Mouse (Mus musculus): ENCODE data around the gene Rps15.
"Not testable (repeated sequence)": the region's sequence is repeated elsewhere in the genome, so short reads cannot be mapped to it uniquely, and the experiment has no call there.

Rps15 gene

DNA sequence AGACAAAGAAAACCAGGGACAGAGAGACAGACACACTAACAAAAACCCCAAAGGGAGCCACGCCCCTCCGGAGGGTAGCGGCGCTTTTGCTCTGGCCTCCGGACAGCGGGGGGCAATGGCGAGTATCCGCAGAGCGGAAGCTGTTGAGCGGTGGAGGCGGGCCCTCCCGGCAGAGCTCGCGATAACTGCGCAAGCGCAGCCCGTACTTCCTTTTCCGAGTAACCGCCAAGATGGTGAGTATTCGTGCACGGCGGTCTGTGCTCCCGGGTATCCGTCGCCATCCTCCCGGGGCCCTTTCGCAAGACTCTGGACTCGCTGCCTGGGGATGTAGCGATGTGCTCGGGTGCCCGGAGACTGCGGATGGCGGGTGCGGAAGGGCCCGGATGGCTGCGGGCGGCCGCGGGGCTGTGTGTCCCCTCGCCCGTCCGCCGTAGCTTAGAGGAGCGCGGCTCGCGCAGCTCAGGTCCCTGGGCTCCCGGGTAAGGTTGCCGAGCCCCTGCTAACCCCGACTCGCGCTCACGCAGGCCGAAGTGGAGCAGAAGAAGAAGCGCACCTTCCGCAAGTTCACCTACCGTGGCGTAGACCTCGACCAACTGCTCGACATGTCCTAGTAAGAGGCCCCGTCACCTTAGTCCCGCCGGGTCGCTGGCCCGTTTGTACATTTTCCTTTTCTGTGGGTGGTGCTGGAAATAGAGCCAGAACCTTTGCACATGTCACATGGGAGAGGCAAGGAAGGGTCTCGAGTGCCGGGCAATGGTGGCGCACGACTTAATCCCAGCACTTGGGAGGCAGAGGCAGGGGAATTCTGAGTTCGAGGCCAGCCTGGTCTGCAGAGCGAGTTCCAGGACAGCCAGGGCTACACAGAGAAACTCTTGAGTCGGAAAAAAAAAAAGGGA, at the start of gene Rps15:
Gene Rps15, plus strand, starts transcription at position 203 of the 896 bp plus-strand sequence.
- DNase-seq (ENCODE audit: low spot score in 2 of 2) = peak; percentile 94 to 97

DNA sequence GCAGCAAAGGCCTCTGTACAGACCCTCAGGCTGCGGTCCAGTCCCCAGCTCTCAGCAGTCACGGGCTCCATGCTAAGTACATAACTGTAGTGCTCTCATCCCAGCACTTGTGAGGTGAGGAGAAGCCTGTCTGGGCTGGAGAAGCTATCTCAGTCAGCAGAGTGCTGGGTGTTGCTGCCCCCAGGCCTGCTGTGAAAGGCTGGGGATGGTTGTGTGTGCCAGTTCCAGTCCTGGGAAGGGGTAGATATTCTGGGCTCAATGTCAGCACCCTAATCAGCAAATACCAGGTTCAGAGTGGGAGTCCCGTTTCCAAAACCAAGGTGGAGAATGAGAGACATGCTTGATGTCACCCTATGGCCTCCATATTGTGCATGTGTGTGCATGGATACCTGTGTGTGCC, 49.6 kb upstream of the Rps15 start:
- no peak for DNase-seq (ENCODE audit: low spot score in 2 of 2)

DNA sequence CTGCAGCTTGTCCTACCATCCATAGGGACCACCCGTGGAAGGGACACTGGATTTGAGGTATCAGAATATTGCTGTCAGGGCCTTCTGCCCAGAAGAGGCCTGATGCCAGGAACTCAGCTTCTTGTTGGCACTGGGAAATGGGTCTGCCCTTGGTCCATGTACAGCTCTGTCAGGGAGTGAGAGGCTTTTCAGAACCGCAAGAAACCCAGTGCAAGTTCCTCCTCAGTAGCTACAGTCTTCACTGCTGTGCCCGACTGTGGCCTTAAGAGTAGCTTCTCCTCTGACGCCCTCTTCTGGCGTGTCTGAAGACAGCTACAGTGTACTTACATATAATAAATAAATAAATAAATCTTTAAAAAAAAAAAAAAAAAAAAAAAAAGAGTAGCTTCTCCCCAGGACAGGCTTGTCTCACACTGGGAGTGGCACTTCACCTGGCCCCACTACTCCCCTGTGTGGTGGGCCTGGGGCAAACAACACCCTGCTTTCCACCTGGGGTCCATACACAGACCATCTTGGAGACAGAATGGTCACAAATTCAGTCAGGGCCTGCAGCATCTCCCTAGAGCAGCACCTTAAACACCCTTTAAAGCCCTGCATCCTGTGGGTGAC, 47.4 kb upstream of the Rps15 start:
- no peak for DNase-seq (ENCODE audit: low spot score in 2 of 2)

DNA sequence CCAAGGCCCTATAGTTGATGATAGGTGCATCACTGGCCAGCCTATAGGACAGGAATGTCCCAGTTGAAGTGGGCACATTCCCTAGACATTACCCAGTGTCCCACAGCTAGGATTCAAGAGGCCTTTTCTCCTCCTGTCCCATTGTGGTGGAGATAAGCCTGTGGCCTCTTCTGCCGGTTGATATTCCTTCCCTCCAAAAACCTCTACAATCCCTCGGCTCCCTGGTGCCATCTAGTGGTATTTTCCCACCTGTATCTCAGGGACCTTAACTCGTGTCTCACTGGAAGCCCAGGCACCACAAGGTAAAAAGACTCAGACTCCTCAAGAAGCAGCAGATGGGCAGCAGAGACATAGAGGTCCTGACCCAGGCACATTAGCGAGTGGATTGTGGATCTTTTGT, 46.7 kb upstream of the Rps15 start:
- DNase-seq (ENCODE audit: low spot score in 2 of 2) = peak; percentile 84 to 91

DNA sequence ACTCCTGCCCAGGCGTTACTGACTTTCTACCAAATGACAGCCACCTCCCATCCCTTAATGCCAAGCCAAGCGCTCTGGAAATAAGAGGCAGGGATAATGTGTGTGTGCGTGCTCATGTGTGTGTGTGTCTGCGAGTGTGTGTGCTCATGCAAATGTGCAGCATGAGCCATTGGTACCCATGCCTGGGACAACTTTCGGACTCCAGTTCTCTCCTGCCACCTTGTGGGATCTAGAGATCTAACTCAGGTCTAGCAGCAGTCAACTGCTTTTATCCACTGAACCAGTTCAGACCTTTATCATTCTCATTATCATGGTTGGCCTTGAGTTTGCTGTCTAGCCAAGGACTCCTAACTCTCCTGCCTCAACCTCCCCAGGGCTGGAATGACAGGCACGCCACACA, 44.4 kb upstream of the Rps15 start:
- no peak for DNase-seq (ENCODE audit: low spot score in 2 of 2)

DNA sequence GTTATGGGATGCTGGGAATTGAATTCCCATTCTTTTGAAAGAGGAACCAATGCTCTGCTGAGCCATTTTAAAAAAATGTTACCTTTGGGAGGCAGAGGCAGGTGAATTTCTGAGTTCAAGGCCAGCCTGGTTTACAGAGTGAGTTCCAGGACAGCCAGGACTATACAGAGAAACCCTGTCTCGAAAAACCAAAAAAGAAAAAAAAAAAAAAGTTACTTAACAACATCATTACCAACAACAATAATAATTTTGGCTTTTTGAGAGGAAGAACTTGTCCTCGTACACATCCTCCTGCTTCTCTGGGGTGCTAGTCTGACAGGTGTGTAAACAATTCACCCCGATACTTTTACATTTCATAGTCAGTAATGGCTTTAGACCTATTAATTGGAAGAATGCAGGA, 43.8 kb upstream of the Rps15 start:
- DNase-seq (ENCODE audit: low spot score in 2 of 2) = not testable (repeated sequence)

DNA sequence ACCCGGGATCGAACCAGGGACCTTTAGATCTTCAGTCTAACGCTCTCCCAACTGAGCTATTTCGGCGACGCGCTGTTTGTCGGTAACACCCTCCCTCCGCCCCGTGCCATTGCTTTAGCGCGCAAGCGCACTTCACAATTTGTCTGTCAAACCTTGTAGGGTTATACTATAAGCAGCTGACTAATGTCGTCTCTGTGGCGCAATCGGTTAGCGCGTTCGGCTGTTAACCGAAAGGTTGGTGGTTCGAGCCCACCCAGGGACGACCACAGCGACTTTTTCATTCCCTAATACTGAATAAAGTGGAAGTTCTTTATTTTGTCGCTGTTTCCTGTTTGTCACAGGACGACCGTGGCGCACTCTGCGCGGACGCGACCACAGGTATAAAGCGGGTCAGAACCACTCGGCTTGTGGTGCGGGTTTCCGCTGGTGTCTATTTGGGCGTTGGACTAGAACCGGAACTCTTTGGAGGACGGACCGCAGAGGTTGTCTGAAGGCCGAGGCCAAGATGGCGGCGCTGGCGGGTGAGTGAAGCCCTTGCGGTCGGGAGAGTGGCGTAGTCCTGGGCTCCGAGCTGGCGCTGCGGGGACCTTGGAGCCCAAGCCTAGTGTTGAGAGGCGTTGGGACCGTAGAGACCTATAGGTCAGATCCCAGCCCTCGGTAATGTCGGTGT, 43.1 kb upstream of the Rps15 start, which contains the start of gene Ndufs7:
Gene Ndufs7, plus strand, starts transcription at position 151 of the 670 bp plus-strand sequence.
- peak; percentile 93 to 97 for DNase-seq (ENCODE audit: low spot score in 2 of 2)

DNA sequence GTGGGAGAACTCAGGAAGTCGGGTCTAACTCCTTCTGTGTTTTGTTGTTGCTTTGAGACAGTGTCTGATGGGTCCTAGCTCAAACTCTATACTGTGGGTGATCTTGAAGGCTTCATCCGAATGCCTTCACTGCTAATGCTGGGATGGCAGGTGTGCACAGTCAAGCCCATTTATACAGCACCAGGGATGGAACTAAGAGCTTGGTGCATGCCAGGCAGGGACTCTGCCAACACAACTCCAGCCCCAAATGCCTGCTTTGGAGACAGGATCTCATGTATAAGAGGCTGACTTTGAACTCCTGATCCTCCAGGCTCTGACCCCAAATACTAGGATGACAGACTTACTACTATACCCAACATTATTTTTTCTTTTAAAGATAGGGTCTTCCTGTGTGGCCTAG, 42.2 kb upstream of the Rps15 start:
- no peak for DNase-seq (ENCODE audit: low spot score in 2 of 2)

DNA sequence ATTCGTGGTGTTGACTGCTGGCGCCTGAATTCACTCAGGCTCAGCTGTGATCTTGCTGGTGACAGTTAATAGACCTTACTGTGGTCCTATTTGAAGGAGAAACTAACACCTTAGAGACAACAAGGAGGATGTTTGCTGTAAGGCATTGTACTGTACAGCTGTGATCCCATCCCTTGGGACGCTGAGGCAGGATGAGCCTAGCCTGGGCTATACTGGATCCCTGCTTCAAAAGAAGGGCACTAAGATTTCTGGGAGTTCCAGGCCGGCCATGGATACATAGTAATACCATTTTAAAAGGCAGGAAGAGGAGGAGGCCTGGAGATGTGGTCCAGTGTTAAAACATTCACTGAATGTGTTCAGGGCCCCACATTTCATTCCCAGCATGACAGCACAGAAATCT, 41.7 kb upstream of the Rps15 start:
- no peak for DNase-seq (ENCODE audit: low spot score in 2 of 2)

DNA sequence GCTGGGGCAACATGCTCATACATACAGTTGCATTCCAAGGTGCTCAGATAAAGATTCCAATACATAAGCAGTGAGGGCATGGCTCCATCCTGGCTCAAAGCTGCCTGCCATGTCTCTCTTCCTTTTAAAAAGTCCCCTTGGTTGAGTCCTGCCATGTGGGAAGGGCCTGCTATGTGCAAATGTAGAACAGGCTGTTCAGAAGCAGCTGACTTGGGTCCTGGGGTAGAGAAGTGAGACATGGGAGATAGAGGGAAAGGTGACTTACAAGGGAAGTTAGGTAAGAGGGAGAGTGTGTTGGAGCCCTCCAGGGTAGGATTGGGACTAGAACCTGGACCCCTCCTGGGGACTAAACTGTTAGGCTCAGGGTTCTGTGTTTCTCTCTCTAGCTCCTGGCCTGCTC, 40.2 kb upstream of the Rps15 start:
- no peak for DNase-seq (ENCODE audit: low spot score in 2 of 2)

DNA sequence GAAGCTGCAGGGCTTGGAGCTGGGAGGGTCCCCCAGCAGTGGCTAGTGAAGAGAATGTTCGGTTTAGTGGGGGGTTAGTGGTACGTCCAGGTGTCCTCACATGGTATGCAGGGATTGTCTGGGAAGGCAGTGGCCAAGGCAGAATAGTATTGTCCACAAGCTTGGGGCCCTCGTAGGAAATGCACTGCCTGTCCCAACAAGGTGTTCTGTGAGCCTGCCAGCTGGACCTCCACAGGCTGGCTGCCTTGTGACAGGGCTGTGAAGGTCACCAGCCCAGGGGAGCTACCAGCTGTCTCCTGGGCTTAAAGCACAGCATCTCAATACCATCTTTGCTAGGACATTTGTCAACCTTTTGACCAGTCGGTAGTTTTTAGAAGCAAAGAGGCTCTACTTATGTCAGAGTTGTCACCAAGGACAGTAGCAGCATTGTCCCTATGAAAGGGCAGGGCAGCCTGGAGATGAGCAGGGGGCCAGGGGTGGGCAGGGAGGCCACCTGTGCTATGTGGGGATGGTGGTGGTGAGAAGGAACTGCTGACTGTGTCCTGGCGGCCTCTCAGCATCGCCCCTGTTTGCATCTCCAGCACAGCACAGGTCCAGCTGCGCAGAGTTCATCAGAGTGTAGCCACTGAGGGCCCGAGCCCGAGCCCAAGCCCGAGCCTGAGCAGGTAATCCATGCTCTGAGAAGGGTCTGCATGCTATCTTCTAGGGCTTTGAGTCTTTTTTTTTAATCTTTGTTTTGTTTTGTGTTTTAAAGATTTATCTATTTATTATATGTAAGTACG, 39.6 kb upstream of the Rps15 start:
- no peak for DNase-seq (ENCODE audit: low spot score in 2 of 2)

DNA sequence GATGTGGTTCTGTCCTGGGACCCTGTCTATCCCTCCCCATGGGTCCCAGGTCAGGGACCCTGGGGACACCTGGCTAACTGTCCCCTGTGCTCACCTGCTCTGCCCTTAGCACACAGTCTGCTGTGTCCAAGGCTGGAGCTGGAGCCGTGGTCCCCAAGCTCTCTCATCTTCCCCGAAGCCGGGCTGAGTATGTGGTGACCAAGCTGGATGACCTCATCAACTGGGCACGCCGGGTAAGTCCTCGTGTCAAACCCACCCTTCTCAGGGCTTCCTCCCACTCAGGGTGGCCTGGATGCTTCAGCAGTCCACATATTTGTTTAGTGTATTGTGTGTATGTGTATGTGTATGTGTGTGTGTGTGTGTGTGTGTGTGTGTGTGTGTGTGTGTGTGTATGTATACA, 38.7 kb upstream of the Rps15 start:
- DNase-seq (ENCODE audit: low spot score in 2 of 2) = no peak

DNA sequence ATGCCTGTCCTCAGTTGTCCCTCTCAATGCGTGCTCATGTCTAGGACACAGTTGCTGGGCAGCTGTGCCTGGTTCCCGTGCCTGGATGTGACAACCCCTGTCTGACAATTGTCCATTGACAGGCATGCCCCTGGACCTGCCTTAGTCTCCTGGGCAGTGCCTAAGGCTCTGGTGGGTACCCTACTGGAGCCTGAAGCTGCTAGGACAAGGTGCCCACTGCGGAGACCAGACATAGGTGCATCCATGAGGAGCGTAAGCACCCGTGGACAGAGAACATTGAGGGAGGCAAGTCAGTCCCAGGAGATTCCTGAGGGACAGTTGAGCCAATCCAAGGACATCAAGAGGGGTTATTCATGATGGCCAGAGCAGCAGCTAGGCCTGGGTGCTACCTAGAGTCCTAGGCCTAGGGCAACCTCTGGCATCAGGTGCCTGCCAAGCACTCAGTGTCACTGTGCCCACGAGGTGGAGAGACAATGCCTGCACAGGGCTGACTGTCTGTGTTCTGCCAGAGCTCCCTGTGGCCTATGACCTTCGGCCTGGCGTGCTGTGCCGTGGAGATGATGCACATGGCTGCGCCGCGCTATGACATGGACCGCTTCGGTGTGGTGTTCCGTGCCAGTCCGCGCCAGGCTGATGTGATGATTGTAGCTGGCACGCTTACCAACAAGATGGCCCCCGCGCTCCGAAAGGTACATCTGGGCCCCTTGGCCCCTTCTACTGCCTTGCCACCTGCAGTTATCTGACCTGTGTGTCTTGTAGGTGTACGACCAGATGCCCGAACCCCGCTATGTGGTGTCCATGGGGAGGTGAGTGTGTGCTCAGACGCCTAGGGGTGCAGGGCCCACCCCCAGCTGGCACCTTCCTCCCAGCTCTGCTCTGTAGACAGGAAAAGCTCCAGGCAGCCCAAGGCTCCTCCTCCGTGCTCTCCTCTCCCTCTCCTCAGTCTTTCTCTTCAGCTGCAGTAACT, 37.6 kb upstream of the Rps15 start:
- no peak for DNase-seq (ENCODE audit: low spot score in 2 of 2)

DNA sequence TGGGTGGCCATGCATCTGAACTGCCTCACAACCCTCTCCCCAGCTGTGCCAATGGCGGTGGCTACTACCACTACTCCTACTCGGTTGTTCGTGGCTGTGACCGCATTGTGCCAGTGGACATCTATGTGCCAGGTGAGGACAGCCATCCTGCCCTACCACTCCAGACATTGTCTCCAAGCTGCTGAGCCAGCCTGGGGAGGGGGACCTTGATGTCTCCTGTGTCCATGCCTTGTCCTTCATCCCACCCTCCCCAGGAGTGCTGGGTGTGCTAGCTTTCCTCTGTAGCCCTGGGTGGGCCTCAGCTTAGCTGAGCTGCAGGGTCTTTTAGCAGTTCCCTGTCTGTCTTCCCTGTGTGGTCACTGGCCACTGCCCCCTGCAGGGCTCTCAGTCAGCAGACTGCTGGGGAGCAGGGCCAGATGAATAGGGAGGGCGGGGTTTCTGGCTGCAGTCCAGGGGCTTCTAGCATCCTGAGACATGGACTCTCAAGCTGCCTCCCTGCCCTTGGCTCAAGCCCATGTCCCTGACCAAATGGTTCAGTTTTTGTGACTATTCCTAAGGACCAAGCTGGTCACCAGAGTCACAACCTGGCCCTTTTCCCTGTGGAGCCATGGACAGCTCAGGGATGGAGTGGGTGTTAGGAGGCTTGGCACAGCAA, 36.2 kb upstream of the Rps15 start:
- no peak for DNase-seq (ENCODE audit: low spot score in 2 of 2)

DNA sequence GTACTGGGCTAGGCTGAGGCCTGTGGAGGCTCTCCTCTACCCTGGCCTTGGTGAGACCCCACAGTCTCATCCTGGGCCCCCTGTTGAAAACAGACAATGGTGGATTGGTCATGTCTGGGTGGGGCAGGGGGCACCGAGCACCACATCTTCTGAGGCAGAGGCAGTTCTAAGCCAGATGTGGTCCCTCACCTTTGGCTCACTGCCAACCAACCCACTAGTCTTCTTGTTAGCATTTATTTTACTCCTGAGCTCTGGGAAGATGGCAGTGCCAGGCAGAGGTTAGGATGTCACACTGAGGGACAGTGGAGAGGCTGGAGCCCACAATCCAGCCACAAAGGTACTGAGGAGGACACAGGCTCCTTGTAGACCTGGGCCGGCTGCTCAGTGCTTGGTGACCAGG, 34.3 kb upstream of the Rps15 start:
- no peak for DNase-seq (ENCODE audit: low spot score in 2 of 2)

DNA sequence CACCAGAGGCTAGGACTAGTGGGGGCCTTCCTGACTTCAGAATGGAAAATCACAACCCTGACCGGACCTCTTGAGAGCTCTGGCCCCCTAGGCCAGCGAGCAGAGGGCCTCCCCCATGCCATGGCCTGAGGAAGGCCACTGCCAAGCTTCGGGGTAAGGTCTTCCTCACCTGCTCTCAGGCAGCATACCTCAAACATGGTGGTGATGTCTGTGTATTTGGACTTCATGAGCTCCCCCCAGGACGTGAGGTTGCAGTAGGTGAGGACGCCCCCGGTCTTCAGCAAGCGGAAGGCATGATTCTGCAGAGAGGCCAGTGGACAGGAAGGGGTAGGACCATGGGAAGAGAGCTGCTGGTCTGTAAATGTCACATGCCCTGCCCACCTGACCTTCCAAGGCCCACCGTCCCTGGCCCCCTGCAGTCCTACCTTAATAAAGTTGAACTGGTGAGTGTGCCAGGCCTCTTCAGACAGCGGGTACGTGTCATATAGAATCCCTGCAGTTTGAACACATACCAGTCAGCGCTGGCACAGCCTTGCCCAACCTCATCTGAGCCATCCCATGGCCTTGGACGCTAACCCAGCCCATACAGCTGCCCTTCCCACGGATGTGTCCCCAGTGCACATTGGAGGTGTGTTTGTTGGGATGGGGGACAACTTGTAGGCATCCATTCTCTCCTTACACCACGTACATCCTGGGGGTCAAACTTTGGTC, 33.3 kb upstream of the Rps15 start:
- no peak for DNase-seq (ENCODE audit: low spot score in 2 of 2)

DNA sequence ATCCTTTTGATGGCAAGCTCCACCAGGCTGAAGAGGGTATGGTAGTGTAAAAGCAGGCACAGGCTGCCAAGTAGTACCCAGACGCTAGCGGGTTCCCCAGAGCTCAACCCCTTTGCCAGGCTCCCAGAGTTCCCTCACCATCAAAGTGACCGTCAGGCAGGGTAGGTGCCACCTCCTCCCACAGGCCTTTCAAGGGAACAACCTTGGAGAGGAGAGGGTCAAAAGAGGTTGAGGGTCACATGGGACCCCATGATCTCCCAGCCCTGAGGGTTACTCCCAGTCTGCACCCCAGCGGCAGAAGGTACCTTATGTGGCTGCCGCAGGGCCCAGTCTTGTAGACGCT, 32.8 kb upstream of the Rps15 start:
- no peak for DNase-seq (ENCODE audit: low spot score in 2 of 2)

DNA sequence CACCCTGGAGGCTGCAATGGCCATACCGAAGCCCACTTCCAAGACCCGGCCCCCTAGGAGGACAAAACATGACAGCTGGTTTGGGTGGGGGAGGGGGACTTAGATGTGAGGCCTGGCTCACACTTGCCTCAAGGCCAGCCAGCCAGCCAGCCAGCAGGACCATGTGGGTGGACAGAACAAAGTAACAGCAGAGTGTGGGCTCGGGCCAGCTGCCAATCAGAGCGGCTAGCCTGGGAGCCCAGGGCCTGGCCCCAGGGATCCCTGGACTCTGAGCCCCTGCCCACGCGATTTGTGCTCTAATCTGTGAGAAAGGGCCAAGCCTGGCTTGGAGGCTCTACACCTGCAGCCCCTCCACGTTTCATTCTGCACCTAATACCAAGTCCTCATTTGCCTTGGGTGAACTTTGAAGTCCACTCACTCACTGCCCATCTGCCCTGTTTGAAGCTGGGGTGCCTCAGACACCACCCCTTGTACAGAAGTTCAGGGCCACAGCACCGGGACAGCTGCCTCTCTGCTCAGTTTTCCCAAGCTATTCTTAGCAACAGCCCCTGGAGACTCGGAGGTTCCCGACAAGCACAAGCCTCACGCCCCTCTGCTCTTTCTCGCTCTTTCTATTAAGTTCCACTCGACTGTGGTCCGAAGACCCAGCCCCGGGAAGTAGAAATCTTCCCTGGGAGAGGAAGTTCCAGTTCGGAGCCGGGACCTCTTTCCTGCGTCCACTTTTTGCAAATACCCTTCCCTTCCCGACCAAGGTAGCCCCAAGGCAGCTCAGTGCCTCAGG, 32.2 kb upstream of the Rps15 start:
- no peak for DNase-seq (ENCODE audit: low spot score in 2 of 2)

Measured in spleen, postnatal 4 days (tissue).